Mouse (Mus musculus) frontal cortex, postnatal 25 days (tissue): ENCODE results near the gene C730034F03Rik.
A peak's percentile ranks its signal among the peaks of the same experiment; 100 is the strongest.

Experiments used
- DNase-seq, 2 experiments: peaks; one replicate each; pipeline ENCODE4 v3.0.0; 2022; ENCODE audit warnings: low spot score in 2 of 2

The C730034F03Rik gene

DNA sequence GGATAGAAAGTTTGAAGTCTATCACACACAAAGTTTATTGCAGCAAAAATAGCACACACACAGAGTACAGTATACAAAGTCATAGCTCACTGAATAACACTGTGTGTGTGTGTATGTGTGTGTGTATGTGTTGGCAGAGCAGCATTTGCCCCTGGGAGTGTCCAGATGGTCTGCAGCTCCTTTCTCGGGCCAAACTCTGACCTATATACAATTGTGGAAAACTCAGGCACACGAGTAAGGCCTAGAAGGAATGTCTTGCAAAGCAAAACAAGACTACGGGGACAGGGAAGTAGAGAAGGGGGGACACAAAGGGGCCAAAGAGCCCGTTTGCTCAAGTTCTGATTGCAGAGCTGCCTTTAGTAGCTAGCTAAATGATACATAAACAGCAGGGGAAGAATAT is 3.6 kb downstream of the C730034F03Rik start:
- DNase-seq = no peak

DNA sequence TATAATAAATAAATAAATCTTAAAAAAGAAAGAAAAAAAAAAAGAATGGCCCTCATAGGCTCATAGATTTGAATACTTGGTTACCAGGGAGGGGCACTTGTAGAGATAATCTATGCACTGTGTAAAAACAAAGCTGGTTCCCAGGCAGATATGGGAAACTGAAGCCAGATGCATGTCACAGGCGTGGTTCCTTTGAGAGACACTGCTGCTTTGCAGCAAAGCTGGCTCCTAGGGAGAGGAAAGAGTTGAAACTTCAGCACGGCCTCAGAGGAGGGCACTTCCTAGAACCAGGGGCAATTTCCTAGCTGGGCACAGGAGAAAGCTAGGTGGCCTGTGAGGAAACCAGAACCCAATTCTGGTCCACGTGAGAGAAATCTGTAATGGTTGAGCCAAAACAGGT is 4.7 kb downstream of the C730034F03Rik start:
- no peak for DNase-seq

DNA sequence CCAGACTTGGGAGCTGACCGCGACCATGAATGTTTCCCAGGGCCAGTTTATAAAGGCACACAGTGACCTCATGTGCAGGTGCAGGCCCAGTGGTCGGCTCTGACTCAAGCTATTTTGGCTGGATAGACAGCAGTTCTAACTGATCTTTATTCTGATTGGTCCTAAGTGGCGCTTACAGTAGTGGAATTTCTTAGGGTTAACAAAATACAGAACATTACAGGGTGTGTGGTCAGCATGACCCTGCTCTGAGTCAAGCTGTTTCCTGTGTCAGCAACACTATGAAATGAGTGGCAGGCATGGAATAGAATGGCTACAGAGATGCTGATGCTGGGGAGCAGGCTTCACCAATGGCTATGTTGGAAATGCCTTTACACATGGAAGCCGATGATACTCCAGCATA is 6.5 kb downstream of the C730034F03Rik start:
- no peak for DNase-seq

DNA sequence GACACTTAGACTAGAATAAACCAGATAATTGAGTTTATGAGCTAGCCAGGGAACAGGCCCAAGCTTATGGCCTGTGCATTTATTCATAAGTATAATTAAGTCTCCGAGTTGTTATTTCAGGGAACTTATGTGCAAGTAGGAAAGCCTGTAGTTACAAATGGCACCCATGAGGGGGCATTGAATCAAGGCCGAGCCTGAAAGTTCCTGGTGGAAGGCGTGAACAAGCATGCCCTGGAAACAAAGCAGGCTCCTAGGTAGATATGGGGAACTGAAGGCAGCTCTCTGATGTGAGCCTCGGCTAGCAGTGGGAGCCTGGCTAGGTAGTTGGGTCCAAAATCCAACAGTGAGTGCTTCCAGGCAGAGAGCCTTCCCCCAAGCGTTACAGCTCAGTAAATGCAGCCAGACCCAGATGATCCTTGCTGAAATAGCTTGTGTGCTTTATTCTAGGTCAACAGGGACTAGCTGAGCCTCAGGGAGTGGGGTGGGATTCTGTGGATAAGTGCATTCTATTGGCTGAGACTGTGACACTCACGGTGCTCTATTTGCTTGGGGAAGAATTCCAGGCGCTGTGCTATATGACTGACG is 13.2 kb downstream of the C730034F03Rik start:
- DNase-seq = no peak

DNA sequence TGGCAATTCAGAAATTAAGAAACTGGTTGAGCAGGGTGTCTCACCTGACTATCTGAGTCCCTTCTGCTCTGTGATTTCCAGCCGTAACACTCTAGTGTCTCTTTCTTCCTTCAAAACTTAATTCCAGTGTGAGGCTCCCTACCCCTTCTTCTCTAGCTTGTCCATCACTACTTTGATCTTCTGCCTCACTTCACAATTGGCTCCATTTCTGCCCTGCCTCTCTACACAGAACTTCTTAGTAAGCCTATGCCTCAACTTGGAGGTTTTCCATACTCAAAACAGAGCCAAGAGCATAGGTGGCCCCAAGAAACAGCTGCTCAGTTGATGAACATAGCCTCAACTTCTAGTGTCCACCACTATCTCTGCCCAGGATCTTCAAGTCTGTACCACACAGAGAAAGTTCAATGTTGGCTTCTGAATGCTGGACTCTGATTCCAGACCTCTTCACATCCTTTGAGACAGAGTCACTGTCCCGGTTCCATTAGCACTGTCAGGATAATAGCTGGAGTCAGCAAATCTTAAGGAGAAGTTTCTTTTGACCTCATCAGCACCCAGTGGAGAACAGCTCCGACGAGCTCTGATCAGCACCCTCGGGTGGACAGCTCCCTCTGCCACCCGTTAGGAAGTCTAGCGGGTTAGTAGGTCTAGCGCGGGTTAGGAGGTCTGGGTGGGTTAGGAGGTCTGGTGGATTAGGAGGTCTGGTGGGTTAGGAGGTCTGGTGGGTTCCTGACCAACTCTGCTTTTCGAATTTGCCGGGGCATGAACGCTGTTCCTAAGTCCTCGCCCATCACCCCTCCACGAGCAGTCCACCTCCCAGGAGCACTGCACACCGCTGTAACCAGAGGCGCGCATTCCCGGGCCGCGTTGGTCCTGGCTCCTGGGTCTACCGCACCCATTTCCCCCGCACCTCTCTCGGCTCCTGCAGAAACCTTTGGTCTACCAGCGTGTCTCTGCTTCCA is 23.8 kb downstream of the C730034F03Rik start:
- DNase-seq = no peak

DNA sequence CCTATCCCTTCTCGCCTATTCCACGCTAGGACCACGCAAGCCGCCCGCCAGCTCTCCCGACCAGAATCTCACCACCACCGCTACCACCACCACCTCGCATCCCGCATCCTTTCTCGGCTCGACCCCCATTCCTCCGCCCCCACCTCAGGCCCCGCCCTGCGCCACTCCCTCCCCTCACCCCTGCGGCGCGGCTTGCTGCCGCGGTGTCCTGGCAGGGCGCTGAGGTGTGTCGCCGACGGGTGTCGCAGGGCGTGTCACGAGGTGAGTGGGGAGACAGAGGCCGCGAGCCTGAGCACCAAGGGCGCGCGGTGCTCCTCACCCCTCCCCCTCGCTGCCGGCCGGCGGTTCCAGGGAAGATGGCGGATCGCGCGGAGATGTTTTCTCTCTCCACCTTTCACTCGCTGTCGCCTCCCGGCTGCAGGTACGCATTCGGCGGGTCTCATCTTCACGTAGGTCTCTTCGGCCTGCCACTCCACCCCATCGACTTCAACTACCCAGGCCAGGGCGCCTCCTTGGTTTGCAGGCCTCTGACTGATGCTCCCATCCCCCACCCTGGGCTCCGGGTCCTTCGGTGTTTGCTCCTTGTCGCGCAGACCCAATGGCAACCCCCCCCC is 24.6 kb downstream of the C730034F03Rik start, which contains the start of gene Mapk8ip2:
Gene Mapk8ip2, plus strand, starts transcription at position 49 of the 614 bp plus-strand sequence.
- peak in 1 of 2 experiments; percentile 54 for DNase-seq

DNA sequence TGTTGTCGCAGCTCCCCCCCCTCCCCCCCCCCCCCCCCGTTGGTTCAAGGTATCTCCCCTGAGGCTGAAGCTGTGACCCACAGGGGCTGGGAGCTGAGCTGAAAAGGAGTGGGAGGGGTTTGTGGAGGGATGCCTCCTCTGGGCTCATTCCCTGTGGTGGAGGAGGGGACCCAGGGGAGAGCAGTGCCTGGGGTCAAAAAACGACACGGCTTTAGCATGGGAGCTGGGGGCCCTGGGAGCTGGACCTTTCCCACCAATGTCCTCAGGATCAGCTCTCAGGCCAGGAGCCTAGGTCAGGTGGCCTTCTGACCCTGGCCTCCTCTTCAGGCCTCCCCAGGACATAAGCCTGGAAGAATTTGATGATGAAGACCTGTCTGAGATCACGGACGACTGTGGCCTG is 25.5 kb downstream of the C730034F03Rik start:
- DNase-seq = no peak

DNA sequence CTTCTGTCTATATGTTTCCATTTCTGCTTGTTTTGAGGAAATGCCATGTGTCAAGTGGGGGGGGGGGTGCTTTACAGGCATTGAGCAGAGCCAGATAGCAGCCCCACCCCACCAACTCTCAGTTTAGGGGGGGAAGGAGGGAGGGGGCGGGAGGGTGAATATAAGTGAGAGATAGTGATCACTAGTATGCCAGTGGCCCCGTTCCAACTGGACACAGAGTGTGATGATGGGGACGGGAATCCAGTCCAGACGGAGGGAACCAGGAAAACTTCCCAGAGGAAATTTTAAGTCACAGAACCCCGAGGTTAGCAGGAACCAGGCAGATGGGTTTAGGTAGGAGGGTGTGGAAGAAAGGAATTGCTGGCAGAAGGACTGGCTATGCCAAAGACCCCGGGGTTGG is 26.3 kb downstream of the C730034F03Rik start:
- no peak for DNase-seq

DNA sequence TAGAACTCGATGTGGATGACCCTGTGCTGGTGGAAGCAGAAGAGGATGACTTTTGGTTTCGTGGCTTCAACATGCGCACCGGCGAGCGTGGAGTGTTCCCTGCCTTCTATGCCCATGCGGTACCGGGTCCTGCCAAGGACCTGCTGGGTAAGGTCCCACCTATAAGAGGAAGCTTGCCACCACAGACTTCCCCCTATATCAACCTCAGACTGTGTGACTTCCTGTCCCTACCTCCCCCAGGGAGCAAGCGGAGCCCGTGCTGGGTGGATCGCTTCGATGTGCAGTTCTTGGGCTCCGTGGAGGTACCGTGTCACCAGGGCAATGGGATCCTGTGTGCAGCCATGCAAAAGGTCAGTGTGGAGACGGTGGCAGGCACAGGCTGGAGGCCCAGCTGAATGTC is 29.6 kb downstream of the C730034F03Rik start:
- no peak for DNase-seq

DNA sequence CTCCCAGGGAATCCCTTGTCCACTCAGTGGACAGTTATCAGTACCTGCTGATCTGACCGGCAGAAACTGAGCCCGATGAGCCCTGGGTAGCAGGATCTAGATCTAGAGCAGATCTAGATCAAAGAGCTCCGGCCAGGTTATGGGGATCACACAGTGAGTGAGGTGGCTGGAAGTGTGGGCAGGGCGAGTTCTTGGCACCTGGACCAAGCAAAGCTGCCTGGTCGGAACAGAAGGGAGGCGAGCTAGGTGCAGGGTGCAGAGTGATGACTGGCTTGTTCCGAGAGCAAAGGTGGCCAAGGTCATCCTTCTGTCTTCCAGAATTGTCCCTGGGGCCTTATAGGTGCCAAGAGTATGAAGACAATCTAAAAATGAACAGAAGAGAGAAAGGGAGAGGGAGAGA is 30.4 kb downstream of the C730034F03Rik start:
- no peak for DNase-seq

DNA sequence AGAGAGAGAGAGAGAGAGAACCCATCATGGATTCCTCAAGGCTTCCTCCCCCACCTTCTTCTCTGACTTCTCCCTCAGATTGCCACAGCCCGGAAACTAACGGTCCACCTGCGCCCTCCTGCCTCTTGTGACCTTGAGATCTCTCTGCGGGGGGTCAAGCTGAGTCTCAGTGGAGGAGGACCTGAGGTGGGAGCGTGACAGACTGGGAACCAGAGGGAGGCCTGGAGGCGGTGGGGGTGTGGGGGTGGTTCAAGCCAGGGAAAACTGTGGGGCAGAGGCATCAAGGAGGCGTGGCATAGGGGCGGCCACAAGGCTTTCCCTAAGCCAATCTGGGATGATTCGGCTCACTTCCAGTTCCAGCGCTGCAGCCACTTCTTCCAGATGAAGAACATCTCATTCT is 30.9 kb downstream of the C730034F03Rik start:
- DNase-seq = no peak

DNA sequence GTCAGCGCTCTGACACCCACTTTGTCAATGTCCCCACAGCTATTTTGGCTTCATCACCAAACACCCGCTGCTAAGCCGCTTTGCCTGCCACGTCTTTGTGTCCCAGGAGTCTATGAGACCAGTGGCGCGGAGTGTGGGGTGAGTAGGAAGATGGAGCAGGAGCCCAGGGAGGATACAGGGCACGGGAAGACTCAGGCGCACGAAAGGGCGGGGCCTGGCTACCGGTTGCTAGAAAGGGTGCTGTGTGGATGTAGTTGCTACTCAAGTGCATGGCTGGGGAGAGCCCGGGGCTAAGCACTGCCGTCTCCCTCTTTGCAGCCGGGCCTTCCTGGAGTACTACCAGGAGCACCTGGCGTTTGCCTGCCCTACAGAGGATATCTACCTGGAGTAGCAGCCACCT is 31.9 kb downstream of the C730034F03Rik start:
- no peak for DNase-seq

DNA sequence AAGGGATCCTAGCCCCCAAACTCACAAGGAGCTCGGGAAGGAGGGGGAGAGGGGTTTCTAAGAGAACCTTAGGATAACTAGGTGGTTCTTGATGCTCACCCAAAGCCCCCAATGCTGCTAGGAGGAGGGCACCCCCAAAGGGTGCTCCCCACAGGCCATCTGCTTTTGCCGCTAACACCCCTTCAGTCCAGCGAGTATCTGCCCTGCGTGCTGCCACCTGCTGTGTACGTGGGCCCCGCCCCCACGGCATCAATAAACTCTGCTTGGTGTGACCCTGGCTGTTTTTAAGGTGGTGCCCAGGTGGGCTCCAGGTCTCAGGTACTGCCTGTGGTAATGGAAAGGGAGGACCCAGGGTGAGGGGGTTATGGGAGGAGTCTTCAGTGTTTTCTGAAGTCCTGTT is 32.8 kb downstream of the C730034F03Rik start:
- DNase-seq = no peak

DNA sequence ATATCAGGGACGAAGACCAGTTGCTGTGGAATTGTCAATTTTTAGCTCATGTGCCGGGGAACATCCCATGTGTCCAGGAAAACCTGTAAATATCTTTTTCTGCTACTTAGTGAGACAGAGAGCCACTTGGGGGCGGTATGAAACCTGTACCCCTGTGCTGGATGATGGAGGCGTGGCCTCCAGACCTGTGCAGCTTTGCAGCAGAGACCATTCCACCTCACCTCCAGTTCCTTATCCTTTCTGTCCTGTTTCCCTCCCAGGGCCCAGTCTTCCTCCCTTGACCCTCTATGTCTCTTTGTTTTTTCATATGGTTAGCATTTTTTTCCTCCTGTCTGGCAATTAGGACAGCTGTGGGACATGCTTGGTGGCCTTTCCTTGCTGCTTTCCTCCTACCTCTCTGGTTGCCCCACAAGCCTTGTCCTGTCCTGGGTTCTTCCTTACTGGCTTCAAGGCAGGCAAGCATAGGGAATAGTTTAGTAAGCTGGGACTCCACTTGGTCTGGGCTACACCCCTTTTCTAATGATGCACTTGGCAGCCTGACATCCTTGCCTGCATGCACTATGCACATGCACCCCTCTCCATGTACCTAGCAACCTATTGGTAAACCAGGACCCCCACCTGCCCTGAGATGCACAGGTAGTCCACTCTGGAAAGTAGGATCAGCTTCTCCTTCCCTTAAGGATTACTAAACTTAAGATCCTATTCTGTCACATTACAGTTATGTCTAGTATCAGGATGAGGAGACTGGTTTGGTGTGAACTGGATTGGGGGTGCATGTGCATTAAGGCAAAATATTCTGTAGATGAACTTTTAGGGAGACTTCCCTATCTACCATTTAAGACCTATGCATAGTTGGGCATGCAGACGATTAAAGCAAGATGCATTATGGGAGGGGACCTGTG is 34.2 kb downstream of the C730034F03Rik start:
- DNase-seq = no peak

DNA sequence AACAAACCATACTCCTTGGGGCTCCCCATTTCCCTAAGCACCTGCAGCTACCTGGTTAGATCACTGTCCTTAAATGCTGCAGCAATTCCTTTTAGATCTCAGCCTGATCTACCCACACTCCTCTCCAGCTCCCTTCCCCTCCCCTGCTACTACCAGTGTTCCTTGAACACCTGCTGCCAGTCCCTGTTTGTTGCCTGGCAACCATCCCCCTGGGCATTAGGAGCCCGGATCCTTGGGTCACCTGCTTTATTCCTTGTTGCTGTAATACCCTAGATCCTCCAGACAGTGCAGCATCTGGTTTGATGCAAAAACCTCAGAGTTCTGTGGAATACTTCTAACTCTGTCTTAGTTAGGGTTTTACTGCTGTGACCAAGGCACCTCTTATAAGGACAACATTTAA is 35.7 kb downstream of the C730034F03Rik start:
- no peak for DNase-seq

DNA sequence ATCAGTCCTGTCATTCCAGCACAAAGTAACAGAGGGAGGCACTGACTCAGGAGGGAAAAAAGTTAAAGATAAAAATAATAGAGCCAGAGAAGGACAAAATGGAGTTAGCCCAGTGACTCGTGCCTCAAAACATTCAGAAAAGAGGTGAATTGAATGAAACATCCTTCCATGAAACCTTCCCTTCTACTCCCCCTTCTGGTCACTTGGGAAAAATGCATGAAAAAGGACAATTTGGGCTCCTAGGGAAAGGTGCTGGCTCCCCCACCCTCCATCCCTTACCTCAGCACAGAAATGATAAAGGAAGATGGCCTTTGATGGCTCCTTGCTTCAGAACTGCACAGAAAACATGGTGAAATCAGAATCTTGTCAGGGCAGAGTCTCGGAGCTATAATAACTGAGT is 39.2 kb downstream of the C730034F03Rik start:
- DNase-seq = no peak

DNA sequence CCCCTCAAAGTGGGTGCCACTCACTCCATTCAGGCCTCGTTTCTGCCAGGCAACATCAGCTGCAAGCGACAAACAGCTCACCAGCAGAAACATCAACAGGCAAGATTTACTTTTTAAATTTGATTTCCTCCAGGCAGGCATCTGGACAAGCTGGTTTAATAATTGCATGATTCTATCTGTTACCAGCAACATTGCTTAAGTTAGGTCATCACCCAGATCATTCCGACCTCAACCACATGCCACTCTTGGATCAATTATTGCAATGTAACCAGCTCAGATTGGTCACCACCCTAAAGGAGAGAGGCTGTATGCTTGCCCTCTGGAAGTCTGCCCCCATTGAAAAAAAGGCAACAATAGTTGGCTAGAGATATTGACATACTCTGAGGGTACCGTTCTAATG is 42.1 kb downstream of the C730034F03Rik start:
- DNase-seq = no peak

DNA sequence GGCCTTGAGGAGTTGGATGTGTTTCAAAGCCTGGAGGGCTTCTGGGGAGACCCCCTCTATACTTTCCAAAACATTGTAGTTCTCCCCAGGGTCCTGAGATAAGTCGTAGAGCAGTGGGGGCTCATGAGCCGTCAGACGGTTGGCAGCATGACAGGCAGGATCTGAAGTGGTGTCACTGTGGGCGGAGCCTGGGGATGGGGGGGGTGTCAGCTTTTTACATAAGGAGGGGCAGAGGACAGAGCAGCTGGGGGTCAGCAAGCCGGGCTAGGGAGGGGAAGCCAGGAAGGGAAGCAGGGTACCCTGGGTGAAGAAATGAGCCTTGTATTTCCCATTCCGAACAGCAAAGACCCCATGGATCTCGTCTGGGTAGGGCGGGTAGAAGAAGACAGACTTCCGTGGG is 44.0 kb downstream of the C730034F03Rik start:
- no peak for DNase-seq

DNA sequence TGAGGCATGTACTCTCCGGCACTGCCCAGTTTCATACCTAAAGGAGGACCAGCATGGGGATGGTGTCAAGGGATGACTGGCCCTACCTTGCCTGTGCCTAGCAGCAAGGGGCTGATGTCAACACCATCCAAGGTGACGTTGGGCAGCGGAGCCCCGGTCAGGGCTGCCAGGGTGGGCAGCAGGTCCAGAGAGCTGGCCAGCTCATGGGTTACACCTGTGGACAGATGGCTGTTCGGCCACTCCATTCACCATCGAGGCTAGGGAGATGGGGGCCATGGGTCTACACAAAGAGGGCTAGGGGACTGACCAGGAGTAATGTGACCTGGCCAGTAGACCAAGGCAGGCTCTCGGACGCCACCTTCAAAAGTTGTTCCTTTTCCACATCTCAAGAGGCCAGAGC is 44.5 kb downstream of the C730034F03Rik start:
- no peak for DNase-seq

DNA sequence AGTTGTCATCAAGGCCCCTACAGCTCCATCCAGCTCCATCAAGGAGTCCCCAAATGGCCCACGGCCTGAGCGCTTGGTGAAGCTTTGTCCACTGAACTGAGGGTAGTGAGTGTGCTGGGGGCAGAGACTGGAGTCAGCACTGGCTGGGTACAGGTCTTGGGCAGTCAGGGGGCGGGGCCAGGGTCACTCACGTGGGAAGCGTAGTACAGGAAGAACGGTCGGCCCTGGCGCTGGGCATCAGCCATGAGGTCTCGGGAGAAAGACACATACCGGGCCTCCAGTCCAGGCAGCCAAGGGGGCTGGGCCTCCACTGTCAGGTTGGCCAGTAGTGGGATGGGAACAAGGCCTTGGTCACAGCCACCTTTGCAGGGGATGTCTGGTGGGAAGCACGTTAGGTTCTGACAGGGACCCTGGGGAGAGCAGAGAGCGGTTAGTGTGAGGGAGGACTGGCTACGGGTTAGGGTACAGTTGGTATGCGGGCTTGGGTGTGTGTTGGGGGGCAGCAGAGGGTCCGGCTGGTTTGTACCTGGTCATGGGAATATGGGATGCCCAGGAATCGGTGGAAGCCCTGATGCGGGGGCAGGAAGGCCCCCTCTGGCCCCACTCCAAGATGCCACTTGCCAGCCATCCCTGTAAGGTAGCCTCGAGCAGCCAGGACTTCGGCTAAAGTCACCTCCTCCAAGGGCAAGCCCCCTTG is 45.4 kb downstream of the C730034F03Rik start:
- DNase-seq = no peak

DNA sequence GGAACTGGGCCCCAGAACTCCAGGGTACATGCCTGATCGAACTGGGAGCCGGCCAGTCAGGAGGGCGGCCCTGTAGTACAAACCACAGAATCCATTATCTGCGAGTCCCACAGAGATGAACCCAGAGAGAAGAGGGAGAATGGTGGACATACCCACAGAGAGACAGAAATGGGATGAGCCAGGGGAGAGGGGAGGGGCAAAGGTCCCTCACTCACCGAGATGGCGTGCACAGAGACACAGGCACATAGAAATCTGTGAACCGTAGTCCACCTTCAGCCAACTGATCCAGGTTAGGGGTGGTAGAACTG is 45.9 kb downstream of the C730034F03Rik start:
- no peak for DNase-seq
